Mouse (Mus musculus): Measurements from ENCODE around the gene Mmp15.

DNA sequence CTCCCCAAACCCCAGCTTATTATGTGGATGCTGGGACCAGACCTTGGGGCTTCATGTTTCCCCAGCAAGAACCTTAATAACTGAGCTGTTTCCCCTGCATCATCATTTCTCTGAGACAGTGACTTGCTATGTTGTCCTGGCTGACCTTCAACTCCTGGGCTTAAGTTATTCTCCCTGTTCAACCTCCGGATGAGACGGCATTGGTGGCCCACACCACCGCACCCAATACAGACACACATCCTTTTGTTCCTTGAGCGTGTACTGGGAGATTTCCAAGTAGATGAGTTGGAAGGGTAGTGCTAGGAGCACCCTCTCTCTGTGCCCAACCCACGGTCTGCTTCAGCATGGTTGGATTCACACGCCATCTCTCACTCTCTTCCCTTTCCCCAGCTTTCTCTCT is 38.2 kb upstream of the Mmp15 start:
- no peak for TF ChIP-seq CTCF (IDR thresholded peaks at IDR 0.05; ENCODE audit: extremely low read depth, insufficient read depth, low read length)
- no peak for TF ChIP-seq POLR2A (IDR thresholded peaks at IDR 0.05; ENCODE audit: extremely low read depth, insufficient read depth, low read length)
